Mouse (Mus musculus) lung, adult 2 months (tissue): ENCODE measurements around the gene Meis2.

Experiments
- CTCF ChIP-seq: fragments of 200-500 bp; IDR thresholded peaks from 2 replicates; pipeline ENCODE4 v1.5.1; 2011; ENCODE audit warnings: mild to moderate bottlenecking, low read length, control low read depth; ENCODE audit not compliant: insufficient read depth
- POLR2A ChIP-seq: fragments of 200-500 bp; IDR thresholded peaks from 2 replicates; pipeline ENCODE4 v1.6.1; 2011; ENCODE audit warnings: low read depth, mild to moderate bottlenecking, control low read depth, low read length, borderline replicate concordance; ENCODE audit errors: extremely low read depth

GRCm38 (mm10) chr2:115980490-115980889 is 85.1 kb downstream of the Meis2 start:
- no peak for TF ChIP-seq CTCF
- TF ChIP-seq POLR2A: no peak
